Mouse (Mus musculus) kidney, postnatal 4 days (tissue): ENCODE measurements around the gene Nradd.

Experiments
- DNase-seq, 2 experiments: peaks; one replicate each; pipeline ENCODE4 v3.0.0; 2021; ENCODE audit warnings: mixed read lengths in 2 of 2

The Nradd gene

DNA sequence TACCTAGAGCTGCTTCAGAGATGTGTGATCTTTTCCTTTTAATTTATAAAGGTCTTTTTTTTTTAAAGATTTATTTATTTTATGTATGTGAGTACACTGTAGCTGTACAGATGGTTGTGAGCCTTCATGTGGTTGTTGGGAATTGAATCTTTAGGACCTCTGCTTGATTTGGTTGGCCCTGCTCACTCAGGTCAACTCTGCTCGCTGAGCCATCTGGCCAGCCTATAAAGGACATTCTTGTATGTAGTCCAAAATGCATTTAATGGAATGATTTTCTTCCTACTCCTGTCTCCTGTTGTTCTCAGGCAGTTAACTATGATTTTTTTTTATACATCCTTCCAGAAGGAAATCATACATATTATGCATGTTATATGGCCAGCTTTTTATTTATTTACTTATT, 40.7 kb downstream of the Nradd start:
- no peak for DNase-seq

DNA sequence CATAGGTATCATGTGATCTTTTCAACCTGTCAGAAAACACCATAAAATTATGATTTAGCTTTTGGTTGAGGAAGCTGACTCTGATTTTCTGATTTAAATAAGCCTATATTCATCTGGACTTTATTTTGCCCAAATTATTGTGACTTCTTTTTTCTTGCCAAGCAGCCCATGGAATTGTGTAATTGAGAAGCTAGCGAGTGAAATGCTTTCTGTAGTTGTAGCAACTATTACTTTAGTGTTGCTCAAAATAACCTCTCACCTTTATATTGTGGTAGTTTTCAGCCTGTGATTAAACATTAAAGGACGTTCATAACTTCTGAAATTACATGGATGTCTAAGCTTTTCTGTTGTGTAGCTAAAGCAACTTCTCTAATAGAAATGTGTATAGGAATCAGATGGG, 42.1 kb downstream of the Nradd start:
- DNase-seq, result no peak
